Mouse (Mus musculus) kidney, adult 2 months (tissue): ENCODE results near the gene Tpbpa. TPM values are rescaled to one million over a fixed set of nuclear protein-coding genes. Genes with fewer than 3 reads are reported as not detected.
A peak's percentile ranks its signal among the peaks of the same experiment; 100 is the strongest.
"Not testable (repeated sequence)": the region's sequence is repeated elsewhere in the genome, so short reads cannot be mapped to it uniquely, and the experiment has no call there.

Experiments used
- DNase-seq: peaks from one replicate; pipeline ENCODE4 v3.0.0; 2021
- H3K27ac ChIP-seq: fragments of 200-500 bp; 2 replicates; pipeline ENCODE4 v1.5.1; 2012; ENCODE audit warnings: low read depth, low read length, control low read depth, inconsistent platforms; ENCODE audit not compliant: insufficient read depth
- H3K27me3 ChIP-seq: fragments of 200-500 bp; replicated peaks from 2 replicates; pipeline ENCODE4 v1.6.1; 2012; ENCODE audit warnings: mild to moderate bottlenecking, moderate library complexity, low read length, inconsistent platforms; ENCODE audit not compliant: control insufficient read depth, insufficient read depth
- H3K36me3 ChIP-seq: fragments of 200-500 bp; 2 replicates; pipeline ENCODE4 v1.6.1; 2012; ENCODE audit warnings: mild to moderate bottlenecking, moderate library complexity, low read length, inconsistent platforms; ENCODE audit not compliant: control insufficient read depth, insufficient read depth
- H3K4me1 ChIP-seq: fragments of 200-500 bp; 2 replicates; pipeline ENCODE4 v1.6.1; 2011; ENCODE audit warnings: low read length; ENCODE audit not compliant: control insufficient read depth, insufficient read depth
- H3K4me3 ChIP-seq: fragments of 200-500 bp; 2 replicates; pipeline ENCODE4 v1.5.1; 2011; ENCODE audit warnings: mild to moderate bottlenecking, low read depth, low read length, control low read depth; ENCODE audit not compliant: insufficient read depth
- CTCF ChIP-seq: fragments of 200-500 bp; conservative IDR thresholded peaks from 2 replicates; pipeline ENCODE4 v1.5.1; 2011; ENCODE audit warnings: low read depth, mild to moderate bottlenecking, control low read depth, low read length, moderate library complexity, mixed read lengths; ENCODE audit not compliant: insufficient read depth, insufficient read length
- POLR2A ChIP-seq: fragments of 200-500 bp; IDR thresholded peaks from one replicate; pipeline ENCODE4 v1.6.1; 2011; ENCODE audit warnings: low read depth, low read length, control low read depth
- WGBS: fragments of 180-500 bp; shearing (Covaris S2); methylation state at CpG from one replicate; pipeline ENCODE4 v1.1.7; 2018; 5-methylcytosine and 5-hydroxymethylcytosine counted together
- polyA plus RNA-seq: library from polyadenylated mRNA; depleted of rRNA; stranded (reverse); fragments of >200 nt; gene quantifications from 2 replicates; pipeline ENCODE4 v1.2.3, GENCODE M21; 2012; rRNA removed

Tpbpa gene
- polyA plus RNA-seq, 1 experiment, result not detected

DNA sequence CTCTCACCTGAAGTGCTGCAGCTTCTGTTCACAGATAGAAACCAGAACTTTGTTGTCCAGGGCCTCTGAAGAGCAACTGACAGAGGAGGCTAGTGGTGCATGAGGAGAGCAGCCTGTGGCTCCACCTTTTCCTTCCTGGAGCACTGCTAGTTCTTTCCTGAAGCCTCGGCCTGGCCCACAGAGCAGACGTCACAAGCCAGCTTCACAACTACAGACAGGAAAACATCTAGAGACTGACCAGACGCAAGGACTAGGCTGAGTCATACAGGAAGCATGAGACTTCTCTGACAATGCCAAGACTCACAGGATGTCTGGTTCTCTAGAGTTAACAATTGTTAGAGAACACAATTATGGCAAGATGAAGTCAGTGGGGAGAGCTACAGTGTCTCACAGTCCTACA is 44.5 kb downstream of the Tpbpa start, which contains the start of gene Ctla2b:
TSS of gene Ctla2b (minus strand) at position 120 of the 400 bp plus-strand sequence.
- H3K4me3 ChIP-seq, result no peak within 1 kb of the TSS
- peak within 1 kb of the TSS; percentile 70 for H3K27ac ChIP-seq
- 56% methylated on average over 3 of the region's 3 CpGs for whole genome bisulfite sequencing

DNA sequence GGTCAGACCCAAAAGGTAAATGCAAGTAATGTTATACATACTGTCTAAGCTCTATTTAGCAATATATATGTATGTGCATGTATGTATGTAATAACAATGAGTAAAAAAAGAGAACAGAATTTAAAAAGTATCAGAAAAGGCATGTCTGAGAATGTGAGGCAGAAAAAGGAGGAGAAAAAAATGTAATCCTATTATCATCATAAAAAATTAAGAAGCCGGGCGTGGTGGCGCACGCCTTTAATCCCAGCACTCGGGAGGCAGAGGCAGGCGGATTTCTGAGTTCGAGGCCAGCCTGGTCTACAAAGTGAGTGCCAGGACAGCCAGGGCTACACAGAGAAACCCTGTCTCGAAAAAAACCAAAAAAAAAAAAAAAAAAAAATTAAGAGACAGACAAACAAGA is 45.0 kb downstream of the Tpbpa start, which contains the start of gene Gm49392:
TSS of gene Gm49392 (minus strand) at position 101 of the 400 bp plus-strand sequence.
- not testable (repeated sequence) for H3K27me3 ChIP-seq, H3K4me3 ChIP-seq, H3K4me1 ChIP-seq, H3K36me3 ChIP-seq, DNase-seq
- H3K27ac ChIP-seq, result peak within 1 kb of the TSS; percentile 70
- 89% methylated on average over 8 of the region's 8 CpGs for WGBS

More for the DNA sequence above, 44.5 kb downstream of the Tpbpa start, which contains the start of gene Ctla2b:
- H3K36me3 ChIP-seq, result no peaks in the 10 kb centered on the region
- peak; percentile 84 for DNase-seq
- H3K27me3 ChIP-seq, result no peaks in the 10 kb centered on the region
- H3K4me1 ChIP-seq, result no peaks in the 10 kb centered on the region
- TF ChIP-seq CTCF, result no peak

DNA sequence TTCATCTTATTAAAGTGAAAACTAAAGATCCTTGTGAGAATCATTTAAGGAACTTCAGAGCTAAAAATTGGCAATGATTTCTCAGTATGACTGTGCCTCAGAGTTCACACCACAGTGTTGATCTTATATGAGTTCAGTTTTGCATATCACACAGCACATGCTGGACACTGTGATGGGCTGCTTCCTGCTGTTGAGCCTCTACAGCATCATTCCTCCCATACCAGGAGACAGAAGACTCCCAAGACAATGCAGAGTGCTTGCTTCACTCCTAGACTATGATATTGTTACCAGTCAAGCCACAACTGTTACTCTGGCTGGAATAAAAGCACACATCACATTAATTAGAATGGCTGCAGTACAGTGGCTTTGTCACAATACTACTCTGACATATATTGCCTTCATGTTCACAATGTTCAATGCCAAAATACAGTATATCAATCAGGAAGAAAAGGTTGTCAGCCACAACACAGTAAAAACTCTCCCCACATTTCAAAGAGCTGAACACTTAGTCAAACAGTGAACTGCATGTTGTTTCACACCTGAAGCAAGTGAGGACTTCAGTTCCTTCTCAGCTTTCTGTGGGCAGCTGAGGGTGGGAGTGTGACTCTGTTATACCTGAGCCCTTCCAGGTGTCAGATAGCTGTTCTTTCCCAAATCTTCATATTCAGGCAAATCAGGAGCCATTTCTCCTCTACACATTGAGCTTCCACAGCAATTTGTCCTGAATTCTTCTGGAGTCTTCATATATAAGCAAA is 46.2 kb downstream of the Tpbpa start:
- Histone ChIP-seq H3K27ac (no peak overlapping the region), H3K4me3 (no peak overlapping the region), H3K27me3 (no peaks in the 10 kb centered on the region), H3K4me1 (no peaks in the 10 kb centered on the region), H3K36me3 (no peaks in the 10 kb centered on the region)
- no peak for TF ChIP-seq POLR2A
- TF ChIP-seq CTCF, result no peak
- no peak for DNase-seq

DNA sequence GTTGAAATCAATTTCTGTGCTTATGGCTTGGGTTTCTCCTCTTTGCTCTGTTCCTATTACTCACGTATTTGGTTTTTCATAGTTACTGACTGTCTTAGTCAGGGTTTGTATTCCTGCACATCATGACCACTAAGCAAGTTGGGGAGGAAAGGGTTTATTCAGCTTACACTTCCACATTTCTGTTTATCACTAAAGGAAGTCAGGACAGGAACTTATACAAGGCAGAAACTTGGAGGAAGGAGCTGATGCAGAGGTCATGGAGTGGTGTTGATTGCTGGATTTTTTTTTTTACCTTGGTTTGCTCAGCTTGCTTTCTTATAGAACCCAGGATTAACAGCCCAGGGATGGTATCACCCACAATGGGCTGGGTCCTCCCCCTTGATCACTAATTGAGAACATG is 49.5 kb downstream of the Tpbpa start:
- Histone ChIP-seq H3K4me1 (no peaks in the 10 kb centered on the region), H3K27me3 (no peaks in the 10 kb centered on the region), H3K4me3 (no peak overlapping the region), H3K27ac (no peak overlapping the region), H3K36me3 (no peaks in the 10 kb centered on the region)
- 75% methylated on average over 1 of the region's 1 CpGs for WGBS
- DNase-seq, result no peak
- TF ChIP-seq POLR2A, result no peak
- no peak for TF ChIP-seq CTCF

Other genes starting within 250 kb of the Tpbpa start
- gene BC051665, start 155.6 kb downstream of the Tpbpa start, polyA plus RNA-seq, result not detected in 2 replicates
- gene Ctsll3, start 139.1 kb downstream of the Tpbpa start, polyA plus RNA-seq, result not detected in 2 replicates
- gene 4930486L24Rik, start 77.5 kb downstream of the Tpbpa start, polyA plus RNA-seq, result 0.52 TPM in 1 of 2 replicates, not detected in the other
- gene Gm49392, start 45.1 kb downstream of the Tpbpa start, polyA plus RNA-seq, result 0.23 TPM in 1 of 2 replicates, not detected in the other
- gene Ctla2b, start 44.5 kb downstream of the Tpbpa start, polyA plus RNA-seq, result 0.34 and 1.7 TPM in 2 replicates
- not detected in 2 replicates for gene Tpbpb, start 37.1 kb downstream of the Tpbpa start, polyA plus RNA-seq
- not detected in 2 replicates for gene Gm49393, start 6.4 kb downstream of the Tpbpa start, polyA plus RNA-seq
- 1.4 and 2.1 TPM in 2 replicates for gene Gm49391, start 5.4 kb downstream of the Tpbpa start, polyA plus RNA-seq
- 8.2 and 12.4 TPM in 2 replicates for gene Ctla2a, start 5.4 kb downstream of the Tpbpa start, polyA plus RNA-seq
- gene Ctsj, start 64.0 kb upstream of the Tpbpa start, polyA plus RNA-seq, result not detected in 2 replicates
- gene Ctsq, start 98.6 kb upstream of the Tpbpa start, polyA plus RNA-seq, result not detected in 2 replicates
- not detected in 2 replicates for gene Ctsr, start 222.3 kb upstream of the Tpbpa start, polyA plus RNA-seq